Mouse (Mus musculus) CH12.LX (cell line): ENCODE data around the gene Cacna2d4. TPM values are rescaled to one million over a fixed set of nuclear protein-coding genes. Genes with fewer than 3 reads are reported as not detected.

ENCODE experiments used
- DNase-seq: peaks from one replicate; pipeline ENCODE4 v3.0.0-alpha.2; 2013; ENCODE audit errors: extremely low read depth
- H3K27ac ChIP-seq: 2 replicates; pipeline ENCODE4 v1.5.1; 2012; ENCODE audit warnings: low read depth, mild to moderate bottlenecking, control low read depth, moderate library complexity; ENCODE audit not compliant: insufficient read depth
- H3K27me3 ChIP-seq: replicated peaks from 2 replicates; pipeline ENCODE3; 2012; ENCODE audit warnings: inconsistent platforms
- H3K36me3 ChIP-seq, 2 experiments: replicated peaks in 1 of 2; 2 replicates each; pipeline versions ENCODE3 to v1.6.1; 2012; ENCODE audit warnings: inconsistent platforms in 1 of 2, low read length in 1 of 2, mild to moderate bottlenecking in 1 of 2, mixed read lengths in 1 of 2, moderate library complexity in 1 of 2; ENCODE audit not compliant: control insufficient read depth in 1 of 2, insufficient read depth in 1 of 2
- H3K4me1 ChIP-seq, 2 experiments: 2 replicates each; pipeline ENCODE4 v1.6.1; 2012; ENCODE audit warnings: inconsistent platforms in 1 of 2, moderate library complexity in 1 of 2; ENCODE audit not compliant: insufficient read depth in 2 of 2, control insufficient read depth in 1 of 2
- H3K4me2 ChIP-seq: 2 replicates; pipeline ENCODE4 v1.6.1; 2012; ENCODE audit warnings: low read depth, mild to moderate bottlenecking, control low read depth; ENCODE audit not compliant: poor library complexity, insufficient read depth, severe bottlenecking
- H3K4me3 ChIP-seq, 3 experiments: fragments of 150-350 bp in 1 of 3; sonication (generic) in 1 of 3; replicated peaks in 1 of 3; 2 replicates each; pipeline versions ENCODE3 to v1.5.1; 2011 to 2012; ENCODE audit warnings: low read depth in 2 of 3, low read length in 2 of 3, mild to moderate bottlenecking in 2 of 3, moderate library complexity in 2 of 3, control low read depth in 1 of 3, improper control_type of control experiment in 1 of 3, inconsistent platforms in 1 of 3, mixed read lengths in 1 of 3; ENCODE audit not compliant: poor library complexity in 1 of 3
- H3K79me2 ChIP-seq: replicated peaks from 2 replicates; pipeline ENCODE4 v1.6.1; 2012; ENCODE audit warnings: mild to moderate bottlenecking, moderate library complexity; ENCODE audit not compliant: control insufficient read depth, poor library complexity, insufficient read depth, severe bottlenecking; ENCODE audit errors: extremely low read depth
- H3K9ac ChIP-seq: 2 replicates; pipeline ENCODE4 v1.6.1; 2012; ENCODE audit warnings: low read depth, mild to moderate bottlenecking, control low read depth, moderate library complexity; ENCODE audit not compliant: insufficient read depth
- H3K9me3 ChIP-seq: replicated peaks from 2 replicates; pipeline ENCODE3; 2012; ENCODE audit warnings: low read length, inconsistent platforms, mixed read lengths
- BHLHE40 ChIP-seq: IDR thresholded peaks from 2 replicates; pipeline ENCODE4 v1.6.1; 2011; ENCODE audit warnings: mild to moderate bottlenecking, low read depth, low read length, improper control_type of control experiment
- CHD1 ChIP-seq: IDR thresholded peaks from 2 replicates; pipeline ENCODE4 v1.6.1; 2012; ENCODE audit warnings: low read depth, low read length, improper control_type of control experiment, inconsistent platforms
- CTCF ChIP-seq, 2 experiments: IDR thresholded peaks in 1 of 2; conservative IDR thresholded peaks in 1 of 2; 2 replicates each; pipeline ENCODE4 v1.5.1; 2011 to 2012; ENCODE audit warnings: low read depth in 2 of 2, low read length in 2 of 2, improper control_type of control experiment in 1 of 2, inconsistent platforms in 1 of 2, mild to moderate bottlenecking in 1 of 2, moderate library complexity in 1 of 2
- E2F4 ChIP-seq: IDR thresholded peaks from 2 replicates; pipeline ENCODE4 v1.6.1; 2011; ENCODE audit warnings: low read depth, low read length, improper control_type of control experiment; ENCODE audit not compliant: insufficient replicate concordance
- ELF1 ChIP-seq: IDR thresholded peaks from 2 replicates; pipeline ENCODE4 v1.6.1; 2014; ENCODE audit warnings: low read depth, mild to moderate bottlenecking, inconsistent platforms, low read length, improper control_type of control experiment
- EP300 ChIP-seq: IDR thresholded peaks from 2 replicates; pipeline ENCODE4 v1.6.1; 2011; ENCODE audit warnings: low read length, improper control_type of control experiment
- GABPA ChIP-seq: IDR thresholded peaks from 2 replicates; pipeline ENCODE4 v1.6.1; 2012; ENCODE audit warnings: low read depth, low read length, improper control_type of control experiment, inconsistent platforms; ENCODE audit not compliant: insufficient replicate concordance
- JUN ChIP-seq: IDR thresholded peaks from 2 replicates; pipeline ENCODE4 v1.6.1; 2011; ENCODE audit warnings: low read depth, mild to moderate bottlenecking, low read length, improper control_type of control experiment, moderate library complexity; ENCODE audit not compliant: insufficient read depth
- JUND ChIP-seq: conservative IDR thresholded peaks from 2 replicates; pipeline ENCODE4 v1.6.1; 2011; ENCODE audit warnings: low read depth, low read length, improper control_type of control experiment
- MAFK ChIP-seq: IDR thresholded peaks from 2 replicates; pipeline ENCODE4 v1.6.1; 2011; ENCODE audit warnings: low read length, improper control_type of control experiment; ENCODE audit not compliant: insufficient replicate concordance
- MAZ ChIP-seq: IDR thresholded peaks from 2 replicates; pipeline ENCODE4 v1.6.1; 2012; ENCODE audit warnings: low read depth, mild to moderate bottlenecking, inconsistent platforms, low read length, improper control_type of control experiment, moderate library complexity
- MXI1 ChIP-seq: IDR thresholded peaks from 2 replicates; pipeline ENCODE4 v1.6.1; 2011; ENCODE audit warnings: mild to moderate bottlenecking, low read depth, low read length, improper control_type of control experiment
- PAX5 ChIP-seq: IDR thresholded peaks from 2 replicates; pipeline ENCODE4 v1.6.1; 2012; ENCODE audit warnings: low read length, inconsistent platforms, mixed read lengths
- RAD21 ChIP-seq: IDR thresholded peaks from 2 replicates; pipeline ENCODE4 v1.6.1; 2011; ENCODE audit warnings: low read depth, mild to moderate bottlenecking, low read length, improper control_type of control experiment, moderate library complexity
- SMC3 ChIP-seq: IDR thresholded peaks from 2 replicates; pipeline ENCODE4 v1.6.1; 2011; ENCODE audit warnings: low read depth, low read length, improper control_type of control experiment
- TBP ChIP-seq: conservative IDR thresholded peaks from 2 replicates; pipeline ENCODE4 v1.6.1; 2011; ENCODE audit warnings: low read depth, low read length, improper control_type of control experiment
- USF1 ChIP-seq: IDR thresholded peaks from 2 replicates; pipeline ENCODE4 v1.6.1; 2014; ENCODE audit warnings: low read depth, mild to moderate bottlenecking, inconsistent platforms, low read length, improper control_type of control experiment
- USF2 ChIP-seq: conservative IDR thresholded peaks from 2 replicates; pipeline ENCODE4 v1.6.1; 2011; ENCODE audit warnings: low read depth, low read length, improper control_type of control experiment
- ZC3H11A ChIP-seq: IDR thresholded peaks from 2 replicates; pipeline ENCODE4 v1.6.1; 2012; ENCODE audit warnings: low read depth, mild to moderate bottlenecking, inconsistent platforms, low read length, improper control_type of control experiment
- ZKSCAN1 ChIP-seq: IDR thresholded peaks from 2 replicates; pipeline ENCODE4 v1.6.1; 2012; ENCODE audit warnings: low read depth, inconsistent platforms, low read length, improper control_type of control experiment, borderline replicate concordance
- dilution Hi-C: fragments of 300-500 bp; cut with MboI; formaldehyde crosslinking; loops from 2 replicates; pipeline ENCODE4 v1.14.3; 2020; ENCODE audit warnings: low sequenced_read_pairs; ENCODE audit not compliant: extremely low pct_unique_long_range_greater_than_20kb, extremely low pct_ligation_motif_present
- in situ Hi-C: fragments of 300-500 bp; cut with MboI; formaldehyde crosslinking; loops from 3 replicates; pipeline ENCODE4 v1.14.3; 2019; ENCODE audit warnings: low sequenced_read_pairs, low pct_ligation_motif_present, low pct_unique_long_range_greater_than_20kb, mixed read lengths
- polyA plus RNA-seq: library from polyadenylated mRNA; unstranded; fragments of >175 nt; gene quantifications from 2 replicates; pipeline ENCODE4 v1.2.1, GENCODE M21; 2012; ENCODE audit warnings: low read depth; ENCODE audit not compliant: insufficient read length
- total RNA-seq, 2 experiments: library from RNA; depleted of rRNA; stranded (reverse); fragments of 300-350 nt in 1 of 2; fragments of >200 nt in 1 of 2; gene quantifications; 2 replicates each; pipeline ENCODE4 v1.2.3; 2012 to 2014

The Cacna2d4 gene
- total and polyA plus RNA-seq, 3 experiments = 0.08 to 0.64 (median 0.44) TPM

DNA sequence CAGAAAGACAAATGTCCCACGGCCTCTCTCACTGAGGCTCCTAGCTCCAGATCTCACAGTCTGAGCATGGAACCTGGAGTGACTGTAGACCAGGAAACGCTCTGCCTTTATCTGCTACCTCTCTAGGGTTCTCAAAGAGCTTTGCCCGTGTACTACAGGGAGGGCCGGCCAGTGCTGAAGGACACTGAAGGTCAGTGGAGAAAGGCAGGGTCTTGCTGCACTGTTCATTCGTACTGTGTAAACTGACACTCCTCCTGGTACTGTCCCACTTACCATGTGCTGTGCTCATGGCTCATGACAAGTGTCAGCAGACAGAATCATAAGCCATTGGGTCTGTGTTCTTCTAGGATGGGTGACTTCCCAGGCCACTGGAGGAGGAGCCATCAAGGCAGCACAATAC lies 23.0 kb upstream of the Cacna2d4 start:
- Histone ChIP-seq H3K27me3 (no peaks in the 10 kb centered on the region), H3K9me3 (no peaks in the 10 kb centered on the region), H3K36me3 (peaks cover 10 to 20% of the 10 kb centered on the region in 2 experiments), H3K4me2 (no peak overlapping the region), H3K4me3 (no peak overlapping the region), H3K27ac (no peak overlapping the region), H3K79me2 (no peaks in the 10 kb centered on the region), H3K4me1 (no peaks in the 10 kb centered on the region), H3K9ac (no peak overlapping the region)
- in situ Hi-C loops (no loop called here), dilution Hi-C loops (no loop called here)
- DNase-seq = no peak
- TF ChIP-seq JUND (no peak), PAX5 (no peak), EP300 (no peak), E2F4 (no peak), MAZ (no peak), JUN (no peak), MXI1 (no peak), CTCF (conservative IDR thresholded peaks at IDR 0.05 in 1 of 2, IDR thresholded peaks at IDR 0.05 in 1 of 2; ENCODE audit: low read depth in 2 of 2, low read length in 2 of 2) (no peak), CHD1 (no peak), SMC3 (no peak), ZKSCAN1 (no peak), ZC3H11A (no peak), MAFK (no peak), ELF1 (no peak), GABPA (no peak), BHLHE40 (no peak), RAD21 (no peak), USF1 (no peak), USF2 (no peak)

GRCm38 (mm10) chr6:119214190-119214589 lies 22.1 kb upstream of the Cacna2d4 start:
- Histone ChIP-seq H3K9me3 (no peaks in the 10 kb centered on the region), H3K36me3 (peaks cover 10 to 20% of the 10 kb centered on the region in 2 experiments), H3K27ac (no peak overlapping the region), H3K27me3 (no peaks in the 10 kb centered on the region), H3K4me2 (no peak overlapping the region), H3K9ac (no peak overlapping the region), H3K79me2 (no peaks in the 10 kb centered on the region), H3K4me3 (no peak overlapping the region), H3K4me1 (no peaks in the 10 kb centered on the region)
- in situ Hi-C loops = no loop called here
- dilution Hi-C loops = no loop called here
- TF ChIP-seq TBP (no peak), E2F4 (no peak)
- DNase-seq = no peak
